Mouse (Mus musculus) small intestine, adult 2 months (tissue): ENCODE measurements around the gene Nxph3. TPM values are rescaled to one million over a fixed set of nuclear protein-coding genes. Genes with fewer than 3 reads are reported as not detected.

ENCODE experiments used
- H3K27ac ChIP-seq: fragments of 200-500 bp; 2 replicates; pipeline ENCODE4 v1.5.1; 2012; ENCODE audit warnings: low read depth, low read length, control low read depth, inconsistent platforms; ENCODE audit not compliant: insufficient read depth
- H3K27me3 ChIP-seq: fragments of 200-500 bp; 2 replicates; pipeline ENCODE4 v1.6.1; 2012; ENCODE audit warnings: mild to moderate bottlenecking, moderate library complexity, low read length, inconsistent platforms; ENCODE audit not compliant: control insufficient read depth, insufficient read depth
- H3K36me3 ChIP-seq: fragments of 200-500 bp; 2 replicates; pipeline ENCODE4 v1.6.1; 2012; ENCODE audit warnings: mild to moderate bottlenecking, low read length, control low read depth, inconsistent platforms; ENCODE audit not compliant: control insufficient read depth, insufficient read depth
- H3K4me1 ChIP-seq: fragments of 200-500 bp; 2 replicates; pipeline ENCODE4 v1.6.1; 2012; ENCODE audit warnings: low read length, inconsistent platforms, mixed read lengths; ENCODE audit not compliant: control insufficient read depth, insufficient read depth, insufficient read length
- H3K4me3 ChIP-seq: fragments of 200-500 bp; 2 replicates; pipeline ENCODE4 v1.5.1; 2012; ENCODE audit warnings: low read depth, mild to moderate bottlenecking, control low read depth, inconsistent platforms, low read length, moderate library complexity
- CTCF ChIP-seq: fragments of 200-500 bp; IDR thresholded peaks from 2 replicates; pipeline ENCODE4 v1.5.1; 2012; ENCODE audit warnings: low read depth, mild to moderate bottlenecking, control low read depth, inconsistent platforms, low read length, moderate library complexity, mixed read lengths; ENCODE audit not compliant: insufficient replicate concordance, insufficient read length; ENCODE audit errors: extremely low read depth
- POLR2A ChIP-seq: fragments of 200-500 bp; IDR thresholded peaks from 2 replicates; pipeline ENCODE4 v1.6.1; 2012; ENCODE audit warnings: low read depth, mild to moderate bottlenecking, control low read depth, inconsistent platforms, low read length, moderate library complexity
- WGBS: fragments of 180-500 bp; shearing (Covaris S2); methylation state at CpG from one replicate; pipeline ENCODE4 v1.1.7; 2018; 5-methylcytosine and 5-hydroxymethylcytosine counted together
- polyA plus RNA-seq: library from polyadenylated mRNA; depleted of rRNA; stranded (reverse); fragments of >200 nt; gene quantifications from 2 replicates; pipeline ENCODE4 v1.2.3, GENCODE M21; 2012

The Nxph3 gene
- polyA plus RNA-seq, 1 experiment, result 0.61 TPM

- no peak for TF ChIP-seq CTCF
- TF ChIP-seq POLR2A, result no peak
- Histone ChIP-seq H3K4me3 (no peak overlapping the region), H3K36me3 (peaks cover 5% of the 10 kb centered on the region), H3K27ac (no peak overlapping the region), H3K4me1 (peaks cover 2% of the 10 kb centered on the region), H3K27me3 (no peaks in the 10 kb centered on the region)
- WGBS, result 47% methylated on average over 3 of the region's 3 CpGs
Measured at GRCm38 (mm10) chr11:95500836-95501235, 13.5 kb downstream of the Nxph3 start.

GRCm38 (mm10) chr11:95500412-95500811 is 14.0 kb downstream of the Nxph3 start:
- Histone ChIP-seq H3K4me3 (no peak overlapping the region), H3K27me3 (no peaks in the 10 kb centered on the region), H3K27ac (no peak overlapping the region), H3K4me1 (peaks cover 2% of the 10 kb centered on the region), H3K36me3 (peaks cover 7% of the 10 kb centered on the region)
- 17% methylated on average over 4 of the region's 4 CpGs for WGBS
- TF ChIP-seq CTCF (no peak), POLR2A (no peak)

GRCm38 (mm10) chr11:95497921-95498320 is 16.4 kb downstream of the Nxph3 start:
- H3K36me3 ChIP-seq, result peaks cover 26% of the 10 kb centered on the region
- no peak overlapping the region for H3K27ac ChIP-seq
- H3K4me1 ChIP-seq, result peaks cover 2% of the 10 kb centered on the region
- 98% methylated on average over 5 of the region's 5 CpGs for WGBS
- no peaks in the 10 kb centered on the region for H3K27me3 ChIP-seq
- no peak overlapping the region for H3K4me3 ChIP-seq
- TF ChIP-seq CTCF (no peak), POLR2A (no peak)

- WGBS, result 82% methylated on average over 9 of the region's 9 CpGs
- TF ChIP-seq POLR2A, result no peak
- peaks cover 2% of the 10 kb centered on the region for H3K4me1 ChIP-seq
Measured at GRCm38 (mm10) chr11:95495883-95496282, 18.5 kb downstream of the Nxph3 start.

GRCm38 (mm10) chr11:95494374-95494773 is 20.0 kb downstream of the Nxph3 start:
- TF ChIP-seq CTCF, result no peak
- TF ChIP-seq POLR2A, result no peak
- 85% methylated on average over 3 of the region's 3 CpGs for WGBS
- no peak overlapping the region for H3K4me3 ChIP-seq
- no peaks in the 10 kb centered on the region for H3K4me1 ChIP-seq
- H3K36me3 ChIP-seq, result peaks cover 52% of the 10 kb centered on the region
- no peak overlapping the region for H3K27ac ChIP-seq
- no peaks in the 10 kb centered on the region for H3K27me3 ChIP-seq

More at GRCm38 (mm10) chr11:95495883-95496282, 18.5 kb downstream of the Nxph3 start:
- no peak overlapping the region for H3K27ac ChIP-seq
- H3K4me3 ChIP-seq, result no peak overlapping the region
- peaks cover 42% of the 10 kb centered on the region for H3K36me3 ChIP-seq
- H3K27me3 ChIP-seq, result no peaks in the 10 kb centered on the region

GRCm38 (mm10) chr11:95493950-95494349 is 20.4 kb downstream of the Nxph3 start:
- no peak overlapping the region for H3K27ac ChIP-seq
- 86% methylated on average over 9 of the region's 9 CpGs for WGBS
- no peak for TF ChIP-seq CTCF
- TF ChIP-seq POLR2A, result no peak
- peaks cover 53% of the 10 kb centered on the region for H3K36me3 ChIP-seq
- no peaks in the 10 kb centered on the region for H3K4me1 ChIP-seq
- no peaks in the 10 kb centered on the region for H3K27me3 ChIP-seq
- no peak overlapping the region for H3K4me3 ChIP-seq

- no peak overlapping the region for H3K27ac ChIP-seq
- no peak overlapping the region for H3K4me3 ChIP-seq
- TF ChIP-seq CTCF (no peak), POLR2A (no peak)
- peaks cover 56% of the 10 kb centered on the region for H3K36me3 ChIP-seq
- H3K27me3 ChIP-seq, result no peaks in the 10 kb centered on the region
- 84% methylated on average over 4 of the region's 4 CpGs for WGBS
- H3K4me1 ChIP-seq, result no peaks in the 10 kb centered on the region
Measured at GRCm38 (mm10) chr11:95493010-95493409, 21.4 kb downstream of the Nxph3 start.

- Histone ChIP-seq H3K27ac (no peak overlapping the region), H3K4me3 (no peak overlapping the region), H3K27me3 (no peaks in the 10 kb centered on the region), H3K36me3 (peaks cover 56% of the 10 kb centered on the region), H3K4me1 (no peaks in the 10 kb centered on the region)
- TF ChIP-seq POLR2A (no peak), CTCF (no peak)
- WGBS, result 91% methylated on average over 4 of the region's 4 CpGs
Measured at GRCm38 (mm10) chr11:95492256-95492655, 22.1 kb downstream of the Nxph3 start.
